Mouse (Mus musculus): Measurements from ENCODE around the gene Arhgdia. TPM values are rescaled to one million over a fixed set of nuclear protein-coding genes. Genes with fewer than 3 reads are reported as not detected.
A peak's percentile ranks its signal among the peaks of the same experiment; 100 is the strongest.

Arhgdia gene
- polyA plus RNA-seq, 1 experiment from 2014 or later: 485 TPM

DNA sequence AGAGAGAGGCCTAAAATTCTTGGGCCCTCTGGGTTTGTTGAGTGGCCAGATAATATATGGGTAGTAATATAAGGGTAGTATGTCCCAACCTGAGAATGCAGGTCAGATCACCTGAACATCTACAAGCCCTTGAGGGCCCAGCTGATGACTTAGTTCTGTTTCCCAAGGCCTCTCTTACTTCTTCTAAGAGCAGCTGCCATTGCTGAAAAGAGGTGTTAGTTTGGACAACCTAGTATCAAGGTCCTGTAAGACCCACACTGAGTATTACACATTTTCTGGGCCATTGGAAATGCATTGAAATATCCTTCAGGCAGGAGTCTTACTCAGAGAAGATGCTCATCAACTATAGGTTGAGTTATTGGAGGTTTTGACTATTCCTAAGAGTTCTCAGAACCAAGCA, 5.5 kb downstream of the Arhgdia start:
- no peaks in the 10 kb centered on the region for H3K9me3 ChIP-seq (ENCODE audit: control insufficient read depth, low read length)
- no peak overlapping the region for H3K4me2 ChIP-seq (ENCODE audit: low read length)

DNA sequence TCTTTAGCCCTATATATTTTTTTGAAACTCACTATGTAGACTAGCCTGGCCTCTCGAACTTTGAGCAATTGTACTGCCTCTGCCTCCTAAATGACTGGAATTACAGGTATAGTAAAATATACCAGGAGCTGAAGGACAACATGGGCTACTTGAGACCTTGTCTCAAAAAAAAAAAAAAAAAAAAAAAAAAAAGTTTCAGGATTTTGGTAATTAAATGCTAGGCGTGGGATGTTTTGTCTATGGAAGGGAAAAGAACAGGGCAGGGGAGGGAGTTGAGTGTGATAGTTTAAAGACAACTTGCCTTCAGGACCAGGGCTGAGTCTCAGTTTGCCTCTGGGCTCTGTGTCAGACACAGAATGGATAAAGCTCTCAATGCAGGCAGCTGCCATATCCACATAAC, 6.4 kb downstream of the Arhgdia start:
- Histone ChIP-seq H3K4me1 (replicated peaks; ENCODE audit: control insufficient read depth, insufficient read depth, low read length) (peaks cover 27% of the 10 kb centered on the region), H3K4me3 (replicated peaks; ENCODE audit: low read length) (no peak overlapping the region), H3K27ac (ENCODE audit: low read length) (no peak overlapping the region), H3K36me3 (ENCODE audit: control insufficient read depth, insufficient read depth) (peaks cover 19% of the 10 kb centered on the region; the same call in 1 of the 2 replicates), H3K27me3 (replicated peaks; ENCODE audit: control insufficient read depth, insufficient read depth, low read length) (no peaks in the 10 kb centered on the region), H3K4me2 (ENCODE audit: low read length) (no peak overlapping the region), H3K9ac (replicated peaks; ENCODE audit: low read depth, low read length) (no peak overlapping the region), H3K9me3 (ENCODE audit: control insufficient read depth, low read length) (no peaks in the 10 kb centered on the region)
- no peak for ATAC-seq
- 79% methylated on average over 2 of the region's 2 CpGs for WGBS

More for the DNA sequence above, 5.5 kb downstream of the Arhgdia start:
- no peak overlapping the region for H3K4me3 ChIP-seq (replicated peaks; ENCODE audit: low read length)
- H3K9ac ChIP-seq (replicated peaks; ENCODE audit: low read depth, low read length): no peak overlapping the region
- no peak overlapping the region for H3K27ac ChIP-seq (ENCODE audit: low read length)
- H3K27me3 ChIP-seq (replicated peaks; ENCODE audit: control insufficient read depth, insufficient read depth, low read length): no peaks in the 10 kb centered on the region
- H3K36me3 ChIP-seq (ENCODE audit: control insufficient read depth, insufficient read depth): peaks cover 15% of the 10 kb centered on the region; the same call in 1 of the 2 replicates
- peaks cover 31% of the 10 kb centered on the region for H3K4me1 ChIP-seq (replicated peaks; ENCODE audit: control insufficient read depth, insufficient read depth, low read length)
- no peak for ATAC-seq

DNA sequence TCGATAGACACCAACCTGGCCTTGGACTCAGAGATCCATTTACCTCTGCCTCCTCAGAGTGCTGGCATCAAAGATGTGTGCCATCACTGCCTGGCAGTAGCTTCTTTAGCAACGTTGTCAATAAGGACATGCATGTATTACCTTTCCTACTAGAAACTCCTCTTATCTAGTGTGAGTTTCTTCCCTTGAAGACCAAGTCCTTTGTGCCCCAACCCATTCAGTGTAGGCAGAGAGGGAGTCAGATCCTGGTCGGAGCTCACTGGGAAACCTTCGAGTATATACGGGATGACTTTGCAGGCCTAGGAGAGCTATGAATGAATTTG, 7.2 kb downstream of the Arhgdia start:
- Histone ChIP-seq H3K4me1 (replicated peaks; ENCODE audit: control insufficient read depth, insufficient read depth, low read length) (peaks cover 19% of the 10 kb centered on the region), H3K4me3 (replicated peaks; ENCODE audit: low read length) (no peak overlapping the region; the same call in 1 of the 2 replicates), H3K9me3 (ENCODE audit: control insufficient read depth, low read length) (no peaks in the 10 kb centered on the region), H3K36me3 (ENCODE audit: control insufficient read depth, insufficient read depth) (peaks cover 16% of the 10 kb centered on the region; the same call in 1 of the 2 replicates), H3K27ac (ENCODE audit: low read length) (no peak overlapping the region), H3K4me2 (ENCODE audit: low read length) (peak overlapping the region; percentile 82), H3K9ac (replicated peaks; ENCODE audit: low read depth, low read length) (peak overlapping the region; percentile 15; the same call in 1 of the 2 replicates), H3K27me3 (replicated peaks; ENCODE audit: control insufficient read depth, insufficient read depth, low read length) (no peaks in the 10 kb centered on the region)
- ATAC-seq: no peak
- 38% methylated on average over 5 of the region's 5 CpGs for WGBS

DNA sequence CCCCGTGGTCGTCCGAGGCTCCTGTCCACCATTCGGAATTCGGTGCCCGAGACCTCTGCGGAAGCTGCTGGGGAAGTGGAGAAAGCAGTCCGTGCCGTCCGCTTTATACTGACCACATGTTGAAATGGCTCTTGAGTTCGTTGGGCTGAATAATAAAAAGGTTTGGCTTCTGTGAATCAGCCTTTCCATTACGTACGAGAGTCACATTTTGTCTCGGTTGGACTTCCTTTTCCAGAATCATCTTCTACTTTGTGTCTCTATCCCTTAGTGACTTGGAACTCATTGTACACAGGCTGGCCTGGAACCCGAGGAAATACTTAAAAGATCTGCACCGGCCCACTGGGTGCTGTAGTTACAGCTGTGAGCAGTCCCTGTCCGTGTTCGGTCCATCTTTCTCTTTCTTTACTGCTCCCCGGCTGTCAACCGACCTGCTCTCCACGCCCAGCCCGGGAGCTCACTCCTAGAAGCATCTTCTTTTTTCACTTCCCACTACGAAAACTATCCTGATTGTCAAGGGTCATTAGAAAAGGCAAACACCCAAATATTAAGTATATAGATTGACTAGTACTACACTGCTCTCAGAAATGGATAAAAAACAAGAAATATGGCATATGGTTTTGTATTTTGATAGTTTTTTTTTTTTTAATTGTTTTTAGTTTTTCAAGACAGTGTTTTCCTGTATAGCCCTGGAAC, 7.7 kb downstream of the Arhgdia start:
- Histone ChIP-seq H3K4me3 (replicated peaks; ENCODE audit: low read length) (peak overlapping the region; percentile 97), H3K9ac (replicated peaks; ENCODE audit: low read depth, low read length) (peak overlapping the region; percentile 80), H3K27ac (ENCODE audit: low read length) (peak overlapping the region; percentile 91), H3K4me2 (ENCODE audit: low read length) (peak overlapping the region; percentile 82), H3K9me3 (ENCODE audit: control insufficient read depth, low read length) (no peaks in the 10 kb centered on the region), H3K27me3 (replicated peaks; ENCODE audit: control insufficient read depth, insufficient read depth, low read length) (no peaks in the 10 kb centered on the region), H3K36me3 (ENCODE audit: control insufficient read depth, insufficient read depth) (peaks cover 12% of the 10 kb centered on the region; the same call in 1 of the 2 replicates), H3K4me1 (replicated peaks; ENCODE audit: control insufficient read depth, insufficient read depth, low read length) (peaks cover 19% of the 10 kb centered on the region)
- WGBS: under 1% methylated on average over 23 of the region's 23 CpGs
- ATAC-seq: no peak

DNA sequence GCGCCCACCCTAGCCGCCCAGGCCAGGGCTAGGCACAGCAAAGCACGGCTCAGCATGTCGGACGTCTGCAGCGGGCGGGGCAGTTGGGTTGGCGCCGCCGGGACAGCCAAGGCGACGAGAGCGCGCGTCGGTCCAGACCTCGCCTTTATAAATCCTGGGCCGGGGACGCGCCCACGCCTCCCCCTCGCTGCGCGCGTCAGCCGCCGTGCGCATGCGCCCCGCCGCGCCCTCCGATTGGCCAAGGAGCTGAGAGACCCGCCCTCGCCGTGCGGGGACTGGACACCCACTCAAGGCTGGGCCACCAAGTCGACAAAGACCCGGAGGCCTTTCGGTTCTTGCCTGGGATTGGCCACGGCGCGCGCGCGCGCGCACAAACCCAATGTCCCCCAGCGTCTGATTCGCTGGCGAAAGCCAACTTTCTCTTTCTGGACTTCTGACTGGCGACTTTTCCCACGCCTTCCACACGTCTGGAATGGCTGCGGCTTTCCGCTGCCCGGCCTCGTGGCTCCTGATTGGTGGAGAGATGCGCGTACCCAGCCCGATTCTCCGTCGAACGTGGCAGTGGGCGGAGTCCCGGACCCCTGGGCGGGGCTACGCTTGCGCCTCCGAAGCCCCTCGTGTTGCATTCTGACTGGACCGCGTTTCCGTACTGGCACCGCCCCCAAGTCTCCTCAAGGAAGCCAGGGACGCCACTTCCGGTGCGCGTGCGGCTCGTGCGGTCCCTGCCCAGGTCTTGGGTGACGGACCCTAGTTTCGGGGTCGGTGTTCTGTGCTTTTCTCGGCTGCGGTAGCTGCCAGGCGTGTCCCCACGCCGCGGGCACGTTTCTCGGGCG, 8.5 kb downstream of the Arhgdia start, which contains the start of gene P4hb:
P4hb (minus strand) TSS at position 502 of the 833 bp plus-strand sequence.
- H3K4me2 ChIP-seq (ENCODE audit: low read length): peak within 1 kb of the TSS; percentile 82
- peak within 1 kb of the TSS; percentile 90 for H3K9ac ChIP-seq (replicated peaks; ENCODE audit: low read depth, low read length)
- peaks cover 19% of the 10 kb centered on the region for H3K4me1 ChIP-seq (replicated peaks; ENCODE audit: control insufficient read depth, insufficient read depth, low read length)
- no peaks in the 10 kb centered on the region for H3K9me3 ChIP-seq (ENCODE audit: control insufficient read depth, low read length)
- peak within 1 kb of the TSS; percentile 91 for H3K27ac ChIP-seq (ENCODE audit: low read length)
- peak; percentile 96 for ATAC-seq
- under 1% methylated on average over 88 of the region's 94 CpGs for WGBS
- H3K36me3 ChIP-seq (ENCODE audit: control insufficient read depth, insufficient read depth): peaks cover 14% of the 10 kb centered on the region; the same call in 1 of the 2 replicates
- H3K4me3 ChIP-seq (replicated peaks; ENCODE audit: low read length): peak within 1 kb of the TSS; percentile 97
- no peaks in the 10 kb centered on the region for H3K27me3 ChIP-seq (replicated peaks; ENCODE audit: control insufficient read depth, insufficient read depth, low read length)

DNA sequence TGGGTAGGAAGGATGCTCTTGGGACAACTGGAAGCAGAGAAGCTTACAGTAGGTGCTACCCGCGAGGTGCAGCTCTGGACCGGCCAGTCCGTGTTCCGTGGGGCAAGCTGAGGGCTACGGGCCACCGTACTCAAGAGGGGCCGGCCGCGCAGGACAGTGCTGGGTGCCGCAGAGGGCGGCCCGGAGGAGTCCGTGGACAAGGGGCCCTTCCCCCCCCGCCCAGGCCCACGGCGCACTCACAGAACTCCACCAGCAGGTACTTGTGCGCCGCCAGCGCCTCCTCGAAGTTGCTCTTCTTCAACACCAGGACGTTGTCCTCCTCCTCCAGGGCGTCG, 9.0 kb downstream of the Arhgdia start:
- WGBS: 0% methylated on average over 21 of the region's 24 CpGs
- peak; percentile 22; the same call in 1 of the 2 replicates for ATAC-seq

DNA sequence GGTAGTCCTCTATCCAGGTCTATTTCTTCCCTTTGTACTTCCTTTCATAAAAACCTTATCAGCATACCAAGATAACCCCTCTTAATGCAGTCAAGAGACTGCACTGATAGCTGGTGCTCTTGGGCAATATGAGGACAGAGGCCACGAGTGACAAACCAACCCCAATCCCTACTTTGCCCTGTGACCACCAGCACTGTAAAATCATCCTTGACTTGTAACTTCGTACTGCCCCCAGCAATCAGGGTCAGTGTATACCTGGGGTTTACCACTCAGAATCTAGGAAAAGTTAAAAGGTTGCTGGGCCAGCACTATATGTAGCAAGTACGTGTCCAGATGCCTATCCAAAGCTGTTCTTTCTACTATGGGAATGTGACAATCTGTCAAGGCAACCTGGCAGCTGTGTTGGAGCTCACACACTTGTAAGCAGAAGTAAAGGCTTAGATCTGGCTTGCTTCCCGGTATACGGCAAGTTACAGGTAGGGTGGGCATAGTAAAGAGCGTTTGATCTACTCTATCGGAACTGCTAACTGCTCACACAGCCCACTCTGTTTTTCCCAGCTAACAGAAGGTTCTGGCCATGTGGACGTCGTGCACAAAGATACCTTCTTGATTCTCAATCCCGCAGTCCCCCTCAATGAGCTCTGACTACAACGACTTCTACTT, 9.5 kb downstream of the Arhgdia start:
- WGBS: 14% methylated on average over 11 of the region's 11 CpGs

More for the DNA sequence above, 9.0 kb downstream of the Arhgdia start:
- Histone ChIP-seq H3K9ac (replicated peaks; ENCODE audit: low read depth, low read length) (peak overlapping the region; percentile 90), H3K4me2 (ENCODE audit: low read length) (peak overlapping the region; percentile 68), H3K4me1 (replicated peaks; ENCODE audit: control insufficient read depth, insufficient read depth, low read length) (peaks cover 19% of the 10 kb centered on the region), H3K27me3 (replicated peaks; ENCODE audit: control insufficient read depth, insufficient read depth, low read length) (no peaks in the 10 kb centered on the region), H3K36me3 (ENCODE audit: control insufficient read depth, insufficient read depth) (peaks cover 13% of the 10 kb centered on the region; the same call in 1 of the 2 replicates), H3K9me3 (ENCODE audit: control insufficient read depth, low read length) (no peaks in the 10 kb centered on the region), H3K4me3 (replicated peaks; ENCODE audit: low read length) (peak overlapping the region; percentile 97), H3K27ac (ENCODE audit: low read length) (peak overlapping the region; percentile 84)

DNA sequence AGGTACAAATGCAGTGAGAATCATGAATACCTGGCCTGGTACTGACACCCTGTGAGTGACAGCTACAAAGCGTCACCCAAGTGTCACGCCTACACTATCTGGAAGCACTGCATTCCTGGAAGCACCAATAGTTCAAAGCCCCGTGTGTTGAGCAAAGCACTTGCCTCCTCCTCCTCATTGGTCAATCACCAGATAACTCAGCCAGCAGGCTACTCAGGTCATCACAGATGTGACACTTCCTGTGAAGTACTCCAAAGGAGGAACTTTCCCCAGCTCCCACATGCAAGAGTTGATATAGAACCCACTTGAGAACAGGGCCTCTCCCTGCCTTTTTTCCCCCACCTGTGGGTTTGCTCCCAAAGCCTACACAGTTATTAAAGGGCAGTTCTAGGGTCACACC, 10.3 kb downstream of the Arhgdia start:
- H3K4me1 ChIP-seq (replicated peaks; ENCODE audit: control insufficient read depth, insufficient read depth, low read length): peaks cover 19% of the 10 kb centered on the region
- H3K9me3 ChIP-seq (ENCODE audit: control insufficient read depth, low read length): no peaks in the 10 kb centered on the region
- ATAC-seq: no peak
- H3K4me2 ChIP-seq (ENCODE audit: low read length): peak overlapping the region; percentile 68
- H3K27ac ChIP-seq (ENCODE audit: low read length): no peak overlapping the region
- H3K4me3 ChIP-seq (replicated peaks; ENCODE audit: low read length): no peak overlapping the region
- WGBS: 88% methylated on average over 3 of the region's 3 CpGs
- H3K36me3 ChIP-seq (ENCODE audit: control insufficient read depth, insufficient read depth): peaks cover 15% of the 10 kb centered on the region; the same call in 1 of the 2 replicates
- no peak overlapping the region for H3K9ac ChIP-seq (replicated peaks; ENCODE audit: low read depth, low read length)
- H3K27me3 ChIP-seq (replicated peaks; ENCODE audit: control insufficient read depth, insufficient read depth, low read length): no peaks in the 10 kb centered on the region

More for the DNA sequence above, 9.5 kb downstream of the Arhgdia start:
- peaks cover 19% of the 10 kb centered on the region for H3K4me1 ChIP-seq (replicated peaks; ENCODE audit: control insufficient read depth, insufficient read depth, low read length)
- peak overlapping the region; percentile 90 for H3K9ac ChIP-seq (replicated peaks; ENCODE audit: low read depth, low read length)
- peaks cover 15% of the 10 kb centered on the region; the same call in 1 of the 2 replicates for H3K36me3 ChIP-seq (ENCODE audit: control insufficient read depth, insufficient read depth)
- ATAC-seq: no peak
- H3K27me3 ChIP-seq (replicated peaks; ENCODE audit: control insufficient read depth, insufficient read depth, low read length): no peaks in the 10 kb centered on the region
- H3K9me3 ChIP-seq (ENCODE audit: control insufficient read depth, low read length): no peaks in the 10 kb centered on the region
- H3K4me2 ChIP-seq (ENCODE audit: low read length): peak overlapping the region; percentile 68
- H3K4me3 ChIP-seq (replicated peaks; ENCODE audit: low read length): peak overlapping the region; percentile 97
- peak overlapping the region; percentile 84; the same call in 1 of the 2 replicates for H3K27ac ChIP-seq (ENCODE audit: low read length)

DNA sequence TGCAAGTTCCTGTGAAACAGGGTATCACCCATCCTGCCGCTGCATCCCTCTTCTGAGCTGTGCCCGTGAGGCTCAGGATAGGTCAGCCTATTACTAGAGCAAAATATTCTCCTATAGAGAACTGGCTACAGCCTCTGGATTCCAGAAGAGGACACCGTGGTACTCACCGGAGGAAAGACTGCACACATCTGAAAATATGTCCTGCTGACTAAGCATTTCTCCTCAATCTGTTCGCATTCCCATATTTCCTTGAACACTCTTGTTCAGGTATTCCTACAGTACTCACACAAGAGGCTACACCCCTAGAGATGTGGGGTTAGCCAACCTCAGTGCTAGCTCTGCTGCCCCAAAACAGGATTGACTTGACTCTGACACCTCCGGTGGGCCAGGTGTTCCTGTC, 13.1 kb downstream of the Arhgdia start:
- ATAC-seq: no peak
- no peak overlapping the region for H3K4me2 ChIP-seq (ENCODE audit: low read length)
- H3K27me3 ChIP-seq (replicated peaks; ENCODE audit: control insufficient read depth, insufficient read depth, low read length): no peaks in the 10 kb centered on the region
- WGBS: 98% methylated on average over 6 of the region's 6 CpGs
- H3K9me3 ChIP-seq (ENCODE audit: control insufficient read depth, low read length): no peaks in the 10 kb centered on the region
- peaks cover 11% of the 10 kb centered on the region for H3K4me1 ChIP-seq (replicated peaks; ENCODE audit: control insufficient read depth, insufficient read depth, low read length)
- no peak overlapping the region for H3K9ac ChIP-seq (replicated peaks; ENCODE audit: low read depth, low read length)
- H3K4me3 ChIP-seq (replicated peaks; ENCODE audit: low read length): no peak overlapping the region
- H3K27ac ChIP-seq (ENCODE audit: low read length): no peak overlapping the region
- H3K36me3 ChIP-seq (ENCODE audit: control insufficient read depth, insufficient read depth): peaks cover 29% of the 10 kb centered on the region
